Mouse (Mus musculus) stomach, postnatal 0 days (tissue): Measurements from ENCODE around the gene Txndc11. TPM values are rescaled to one million over a fixed set of nuclear protein-coding genes. Genes with fewer than 3 reads are reported as not detected.
A peak's percentile ranks its signal among the peaks of the same experiment; 100 is the strongest.

Experiments
- ATAC-seq: fragments of 200-750 bp; cut with Nextera tagmentation; 2 replicates; pipeline ENCODE4 v1.8.0; 2017; ENCODE audit not compliant: low FRiP score, low TSS enrichment
- DNase-seq: peaks from one replicate; pipeline ENCODE4 v3.0.0-alpha.2; 2016; ENCODE audit warnings: low spot score
- H3K27ac ChIP-seq: fragments of 300-500 bp; sonication (generic); replicated peaks from 2 replicates; pipeline ENCODE4 v1.5.1; 2014; ENCODE audit warnings: mild to moderate bottlenecking, control low read depth
- H3K27me3 ChIP-seq: fragments of 300-500 bp; sonication (generic); 2 replicates; pipeline ENCODE4 v1.6.1; 2014; ENCODE audit warnings: low read length; ENCODE audit not compliant: control insufficient read depth, insufficient read depth
- H3K36me3 ChIP-seq: fragments of 300-500 bp; sonication (generic); 2 replicates; pipeline ENCODE4 v1.6.1; 2014; ENCODE audit warnings: low read length, mixed read lengths; ENCODE audit not compliant: control insufficient read depth, insufficient read depth
- H3K4me1 ChIP-seq: fragments of 300-500 bp; sonication (generic); replicated peaks from 2 replicates; pipeline ENCODE4 v1.6.1; 2014; ENCODE audit warnings: antibody characterized with exemption; ENCODE audit not compliant: control insufficient read depth, insufficient read depth
- H3K4me2 ChIP-seq: fragments of 300-500 bp; sonication (generic); replicated peaks from 2 replicates; pipeline ENCODE4 v1.6.1; 2014; ENCODE audit warnings: low read depth, mild to moderate bottlenecking, control low read depth, moderate library complexity
- H3K4me3 ChIP-seq: fragments of 300-500 bp; sonication (generic); 2 replicates; pipeline ENCODE4 v1.5.1; 2014; ENCODE audit warnings: low read depth, low read length, control low read depth
- H3K9ac ChIP-seq: fragments of 300-500 bp; sonication (generic); 2 replicates; pipeline ENCODE4 v1.6.1; 2014; ENCODE audit warnings: mild to moderate bottlenecking, low read length, control low read depth, mixed read lengths
- H3K9me3 ChIP-seq: fragments of 300-500 bp; sonication (generic); 2 replicates; pipeline ENCODE4 v1.6.1; 2016; ENCODE audit warnings: low read length; ENCODE audit not compliant: control insufficient read depth
- CTCF ChIP-seq: IDR thresholded peaks from 2 replicates; pipeline ENCODE4 v1.5.1; 2016; ENCODE audit warnings: antibody characterized with exemption, low read depth, mild to moderate bottlenecking, moderate library complexity
- EP300 ChIP-seq: optimal IDR thresholded peaks from 2 replicates; pipeline ENCODE3; 2016; ENCODE audit warnings: antibody characterized with exemption
- WGBS: fragments of 180-500 bp; shearing (Covaris S2); extraction: QIAGEN DNeasy Blood & Tissue Kit; methylation state at CpG from one replicate; pipeline ENCODE4 v1.1.7; 2014; 5-methylcytosine and 5-hydroxymethylcytosine counted together
- microRNA-seq: library from miRNA; unstranded; fragments of <30 nt; microRNA quantifications from one replicate; pipeline ENCODE4, GENCODE M21; 2016
- polyA plus RNA-seq: library from polyadenylated mRNA; unstranded; fragments of >200 nt; fragmentation: Nextera tagmentation; extraction: Ambion mirVana; gene quantifications from 2 replicates; pipeline ENCODE4 v1.2.1, GENCODE M21; 2015

Gene Txndc11
- polyA plus RNA-seq, 1 experiment from 2014 or later = 29.2 TPM

DNA sequence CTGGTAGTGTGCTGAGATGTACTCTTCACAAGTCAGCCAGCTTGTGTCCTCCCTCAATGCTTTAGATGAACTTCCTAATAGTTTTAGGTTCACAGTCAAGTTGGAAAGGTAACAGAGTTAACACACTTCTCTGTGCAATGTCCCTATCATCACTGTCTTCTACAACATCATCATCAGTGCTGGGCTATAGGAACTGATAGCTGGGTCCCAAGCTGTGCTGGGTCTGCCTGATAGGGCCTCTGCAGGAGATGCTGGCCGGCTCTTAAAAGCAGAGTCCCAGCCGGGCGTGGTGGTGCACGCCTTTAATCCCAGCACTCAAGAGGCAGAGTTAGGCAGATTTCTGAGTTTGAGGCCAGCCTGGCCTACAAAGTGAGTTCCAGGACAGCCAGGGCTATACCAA is 103.6 kb downstream of the Txndc11 start:
- WGBS = 73% methylated on average over 4 of the region's 4 CpGs
- no peaks in the 10 kb centered on the region for H3K27me3 ChIP-seq
- no peak overlapping the region for H3K4me2 ChIP-seq
- H3K4me3 ChIP-seq = no peak overlapping the region
- H3K4me1 ChIP-seq = no peaks in the 10 kb centered on the region
- ATAC-seq (no peak), DNase-seq (no peak)
- H3K9ac ChIP-seq = no peak overlapping the region
- H3K27ac ChIP-seq = no peak overlapping the region
- TF ChIP-seq EP300 (no peak), CTCF (no peak)
- H3K36me3 ChIP-seq = no peaks in the 10 kb centered on the region
- no peaks in the 10 kb centered on the region for H3K9me3 ChIP-seq

DNA sequence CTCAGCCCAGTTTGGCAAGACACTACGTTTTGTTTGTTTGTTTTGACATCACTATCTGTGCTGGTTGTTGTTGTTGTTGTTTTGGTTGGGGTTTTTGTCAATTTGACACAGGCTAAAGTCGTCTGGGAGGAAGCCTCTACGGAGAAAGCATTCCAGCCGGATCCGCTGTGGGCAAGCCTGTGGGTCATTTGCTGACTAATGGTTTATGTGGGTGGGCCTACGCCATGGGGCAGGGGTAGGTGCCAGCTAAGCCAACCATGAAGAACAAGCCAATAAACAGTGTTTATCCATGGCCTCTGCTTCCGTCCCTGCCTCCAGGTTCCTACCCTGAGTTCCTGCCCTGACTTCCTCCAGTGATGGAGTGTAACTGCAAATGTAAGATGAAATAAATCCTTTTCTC is 106.2 kb downstream of the Txndc11 start:
- no peaks in the 10 kb centered on the region for H3K9me3 ChIP-seq
- no peak overlapping the region for H3K27ac ChIP-seq
- ATAC-seq = no peak
- no peaks in the 10 kb centered on the region for H3K36me3 ChIP-seq
- H3K4me2 ChIP-seq = no peak overlapping the region
- no peaks in the 10 kb centered on the region for H3K4me1 ChIP-seq
- DNase-seq = no peak
- H3K4me3 ChIP-seq = no peak overlapping the region
- H3K27me3 ChIP-seq = no peaks in the 10 kb centered on the region
- no peak for TF ChIP-seq EP300
- H3K9ac ChIP-seq = no peak overlapping the region
- 78% methylated on average over 7 of the region's 7 CpGs for whole genome bisulfite sequencing

Small RNA genes within 50 kb of the gene (microRNA-seq; reads per million reads assigned to microRNA genes)
- gene Gm23935 = 13.8 reads per million, percentile 22 among the genes with 10 or more reads in this experiment

Other genes starting within 250 kb of the Txndc11 start
- gene Snn, start 73.7 kb downstream of the Txndc11 start, polyA plus RNA-seq = 11.8 and 12.2 TPM in 2 replicates
- 68.1 and 69.5 TPM in 2 replicates for gene Litaf, start 68.5 kb downstream of the Txndc11 start, polyA plus RNA-seq
- 36.7 and 37.4 TPM in 2 replicates for gene Zc3h7a, start 41.7 kb upstream of the Txndc11 start, polyA plus RNA-seq
- gene Rsl1d1, start 68.7 kb upstream of the Txndc11 start, polyA plus RNA-seq = 90.4 and 91.7 TPM in 2 replicates
- gene Gspt1, start 119.7 kb upstream of the Txndc11 start, polyA plus RNA-seq = 44.6 and 46.4 TPM in 2 replicates
- gene Tnfrsf17, start 179.2 kb upstream of the Txndc11 start, polyA plus RNA-seq = 0.12 TPM in 1 of 2 replicates, not detected in the other
- 4.8 and 5.2 TPM in 2 replicates for gene Snx29, start 188.3 kb upstream of the Txndc11 start, polyA plus RNA-seq